ENCODE assay signal across 16 mouse cellular contexts in genomic region chr6:100850671-100851081, GRCm38 (mm10). TPM values are rescaled to one million over a fixed set of nuclear protein-coding genes. Genes with fewer than 3 reads are reported as not detected.
DNase-seq lines count a peak whose midpoint lies in the region; ATAC-seq and TF ChIP-seq lines count a peak whose summit lies in the region.
"Had no signal": no experiment of that assay in that cellular context is flagged by ENCODE, and none has a peak within 500 bp of the region (broad histone marks: within the 10 kb centered on the region; RNA-seq: fewer than 3 reads in every experiment).

No protein-coding gene starts in this region.

- H3K4me3 ChIP-seq in CH12.LX (replicated peaks in 1 of 3; ENCODE audit: low read depth in 2 of 3, low read length in 2 of 3, poor library complexity in 1 of 3), result no peak overlapping the region
- no peak overlapping the region for H3K4me3 ChIP-seq in liver, embryonic 15.5 days (replicated peaks)
- no peak overlapping the region for H3K4me3 ChIP-seq in hindbrain, embryonic 11.5 days (ENCODE audit: low read depth, low read length)
- H3K4me3 ChIP-seq in hindbrain, embryonic 16.5 days (ENCODE audit: low read length), result no peak overlapping the region
- H3K4me3 ChIP-seq: embryonic facial prominence, embryonic 13.5 days; midbrain, embryonic 10.5 days had no signal

- DNase-seq in CH12.LX (ENCODE audit: extremely low read depth), result peak; percentile 62
- DNase-seq in adrenal gland, adult 18-20 months (ENCODE audit: low spot score in 2 of 2), result no peak
- DNase-seq in hindbrain, embryonic 11.5 days (ENCODE audit: low spot score), result no peak
- no peak for DNase-seq in thymus, postnatal 36 days
- DNase-seq: adrenal gland, adult 2 months; B cell, adult 2 months; cerebellum, postnatal 36 days; kidney, adult 9 months; thymus, adult 2 months had no signal

- H3K27ac ChIP-seq in CH12.LX (ENCODE audit: insufficient read depth, low read depth), result peak overlapping the region; percentile 84
- H3K27ac ChIP-seq in liver, embryonic 15.5 days (replicated peaks), result no peak overlapping the region
- H3K27ac ChIP-seq in hindbrain, embryonic 11.5 days (ENCODE audit: low read depth, low read length), result no peak overlapping the region
- H3K27ac ChIP-seq in hindbrain, embryonic 16.5 days (ENCODE audit: low read depth, low read length), result no peak overlapping the region
- H3K27ac ChIP-seq: embryonic facial prominence, embryonic 13.5 days; midbrain, embryonic 10.5 days had no signal

- peak; percentile 95 for ATAC-seq in granulocyte monocyte progenitor cell, adult 5-6 weeks (replicated peaks; ENCODE audit: poor library complexity, severe bottlenecking)
- ATAC-seq in liver, embryonic 15.5 days (ENCODE audit: insufficient read depth), result peak; percentile 28
- peak; percentile 84 for ATAC-seq in megakaryocyte progenitor cell, adult 5-6 weeks (replicated peaks; ENCODE audit: poor library complexity)
- ATAC-seq in hindbrain, embryonic 11.5 days (ENCODE audit: low FRiP score), result no peak
- ATAC-seq in hindbrain, embryonic 16.5 days, result no peak

- TF ChIP-seq POLR2A in CH12.LX (IDR thresholded peaks at IDR 0.05; ENCODE audit: low read depth, low read length), result no peak

- peaks cover 81% of the 10 kb centered on the region for H3K79me2 ChIP-seq in CH12.LX (replicated peaks; ENCODE audit: control insufficient read depth, extremely low read depth, insufficient read depth, poor library complexity, severe bottlenecking)

- peak overlapping the region; percentile 69 for H3K4me2 ChIP-seq in CH12.LX (ENCODE audit: insufficient read depth, low read depth, poor library complexity, severe bottlenecking)
- H3K4me2 ChIP-seq in liver, embryonic 15.5 days, result no peak overlapping the region
- no peak overlapping the region for H3K4me2 ChIP-seq in hindbrain, embryonic 11.5 days (replicated peaks; ENCODE audit: low read depth, low read length)
- H3K4me2 ChIP-seq in hindbrain, embryonic 16.5 days (ENCODE audit: low read length), result no peak overlapping the region
- H3K4me2 ChIP-seq: embryonic facial prominence, embryonic 13.5 days; heart, embryonic 11.5 days had no signal

- dilution Hi-C loops in CH12.LX (cut with MboI; ENCODE audit: extremely low pct_ligation_motif_present, extremely low pct_unique_long_range_greater_than_20kb, low sequenced_read_pairs), result no loop called here

- TF ChIP-seq RAD21 in CH12.LX (IDR thresholded peaks at IDR 0.05; ENCODE audit: low read depth, low read length), result no peak

- H3K27me3 ChIP-seq in CH12.LX (replicated peaks), result no peaks in the 10 kb centered on the region
- H3K27me3 ChIP-seq in liver, embryonic 15.5 days, result no peaks in the 10 kb centered on the region
- H3K27me3 ChIP-seq in hindbrain, embryonic 11.5 days (ENCODE audit: control insufficient read depth, insufficient read depth, low read length), result no peaks in the 10 kb centered on the region
- H3K27me3 ChIP-seq in hindbrain, embryonic 16.5 days (replicated peaks; ENCODE audit: control insufficient read depth, insufficient read depth, low read length), result no peaks in the 10 kb centered on the region
- H3K27me3 ChIP-seq: embryonic facial prominence, embryonic 13.5 days had no signal

- H3K9me3 ChIP-seq in CH12.LX (replicated peaks; ENCODE audit: low read length), result no peaks in the 10 kb centered on the region
- no peaks in the 10 kb centered on the region for H3K9me3 ChIP-seq in liver, embryonic 15.5 days (replicated peaks)
- H3K9me3 ChIP-seq in hindbrain, embryonic 11.5 days (ENCODE audit: control insufficient read depth, low read length), result no peaks in the 10 kb centered on the region
- H3K9me3 ChIP-seq in hindbrain, embryonic 16.5 days (ENCODE audit: control insufficient read depth, low read length), result no peaks in the 10 kb centered on the region
- H3K9me3 ChIP-seq: embryonic facial prominence, embryonic 13.5 days; midbrain, embryonic 10.5 days had no signal

- H3K9ac ChIP-seq in CH12.LX (ENCODE audit: insufficient read depth, low read depth), result peak overlapping the region; percentile 51; the same call in 1 of the 2 replicates
- no peak overlapping the region for H3K9ac ChIP-seq in liver, embryonic 15.5 days
- H3K9ac ChIP-seq in hindbrain, embryonic 11.5 days (ENCODE audit: low read depth, low read length), result no peak overlapping the region
- H3K9ac ChIP-seq in hindbrain, embryonic 16.5 days (ENCODE audit: low read depth, low read length), result no peak overlapping the region
- H3K9ac ChIP-seq: embryonic facial prominence, embryonic 13.5 days had no signal

- no peak for TF ChIP-seq CTCF in CH12.LX (conservative IDR thresholded peaks at IDR 0.05 in 1 of 2, IDR thresholded peaks at IDR 0.05 in 1 of 2; ENCODE audit: low read depth in 2 of 2, low read length in 2 of 2)

- peaks cover 13 to 62% of the 10 kb centered on the region in 2 experiments for H3K4me1 ChIP-seq in CH12.LX (ENCODE audit: control insufficient read depth in 1 of 2, insufficient read depth in 2 of 2)
- H3K4me1 ChIP-seq in liver, embryonic 15.5 days (replicated peaks), result peaks cover 35% of the 10 kb centered on the region
- no peaks in the 10 kb centered on the region for H3K4me1 ChIP-seq in hindbrain, embryonic 11.5 days (replicated peaks; ENCODE audit: control insufficient read depth, insufficient read depth, low read length)
- H3K4me1 ChIP-seq in hindbrain, embryonic 16.5 days (ENCODE audit: control insufficient read depth, insufficient read depth, low read depth, low read length), result no peaks in the 10 kb centered on the region
- H3K4me1 ChIP-seq: embryonic facial prominence, embryonic 13.5 days; midbrain, embryonic 10.5 days had no signal

- in situ Hi-C loops in CH12.LX (cut with MboI; ENCODE audit: low pct_ligation_motif_present, low pct_unique_long_range_greater_than_20kb, low sequenced_read_pairs), result no loop called here

- 67% methylated on average over 9 of the region's 9 CpGs for WGBS in liver, embryonic 15.5 days (ENCODE audit: insufficient replicate concordance)
- 90% methylated on average over 9 of the region's 9 CpGs for WGBS in hindbrain, embryonic 11.5 days
- 89% methylated on average over 9 of the region's 9 CpGs for WGBS in hindbrain, embryonic 16.5 days

- H3K36me3 ChIP-seq in CH12.LX (replicated peaks in 1 of 2; ENCODE audit: control insufficient read depth in 1 of 2, insufficient read depth in 1 of 2, low read length in 1 of 2), result peaks cover 29 to 71% of the 10 kb centered on the region in 2 experiments
- H3K36me3 ChIP-seq in liver, embryonic 15.5 days (replicated peaks), result peaks cover 46% of the 10 kb centered on the region
- H3K36me3 ChIP-seq in hindbrain, embryonic 11.5 days (ENCODE audit: control insufficient read depth, insufficient read depth, low read length), result no peaks in the 10 kb centered on the region
- H3K36me3 ChIP-seq in hindbrain, embryonic 16.5 days (ENCODE audit: control insufficient read depth, insufficient read depth, low read length), result peaks cover 4% of the 10 kb centered on the region; the same call in 1 of the 2 replicates

- peak; percentile 86 for TF ChIP-seq EP300 in CH12.LX (IDR thresholded peaks at IDR 0.05; ENCODE audit: low read length)

TF ChIP-seq in CH12.LX, 34 proteins besides CTCF, POLR2A, EP300 and RAD21:
- TF ChIP-seq UBTF (IDR thresholded peaks at IDR 0.05; ENCODE audit: low read depth, low read length) (no peak), USF1 (IDR thresholded peaks at IDR 0.05; ENCODE audit: low read depth, low read length) (no peak), MEF2A (IDR thresholded peaks at IDR 0.05; ENCODE audit: borderline replicate concordance, low read depth, low read length) (peak; percentile 86), JUN (IDR thresholded peaks at IDR 0.05; ENCODE audit: insufficient read depth, low read depth, low read length) (peak; percentile 67), JUND (conservative IDR thresholded peaks at IDR 0.05; ENCODE audit: low read depth, low read length) (peak; percentile 23; the same call in 1 of the 2 replicates), GABPA (IDR thresholded peaks at IDR 0.05; ENCODE audit: insufficient replicate concordance, low read depth, low read length) (no peak), ZKSCAN1 (IDR thresholded peaks at IDR 0.05; ENCODE audit: borderline replicate concordance, low read depth, low read length) (no peak), BHLHE40 (IDR thresholded peaks at IDR 0.05; ENCODE audit: low read depth, low read length) (peak; percentile 73), IRF4 (IDR thresholded peaks at IDR 0.05; ENCODE audit: low read depth, low read length) (peak; percentile 97), MYC (IDR thresholded peaks at IDR 0.05; ENCODE audit: low read depth, low read length) (0 out of 2 replicates have a peak, but pooled peaks have one; percentile 38), MAZ (IDR thresholded peaks at IDR 0.05; ENCODE audit: low read depth, low read length) (no peak), TCF12 (IDR thresholded peaks at IDR 0.05; ENCODE audit: low read depth, low read length) (no peak), ELF1 (IDR thresholded peaks at IDR 0.05; ENCODE audit: low read depth, low read length) (no peak; the same call in 1 of the 2 replicates), ETS1 (conservative IDR thresholded peaks at IDR 0.05; ENCODE audit: low read depth, low read length) (peak; percentile 62), SIN3A (IDR thresholded peaks at IDR 0.05; ENCODE audit: low read length) (peak; percentile 40; the same call in 1 of the 2 replicates), NELFE (IDR thresholded peaks at IDR 0.05; ENCODE audit: low read depth, low read length) (no peak)
TF ChIP-seq in CH12.LX: peak in this region for 8.

RNA-seq across cellular contexts. Expression of gene Ppp4r2, which starts 17.3 kb away (rescaled TPM):
- total RNA-seq in CH12.LX (2012; rRNA removed) (53.3 and 60.1 TPM in 2 replicates), CH12.LX (2014; rRNA removed) (134 and 144 TPM in 2 replicates)
- 112 and 115 TPM in 2 replicates for polyA plus RNA-seq in CH12.LX (2012; ENCODE audit: insufficient read length, low read depth)
- total RNA-seq in granulocyte monocyte progenitor cell, adult 5-6 weeks (2014; fragmentation: Nextera tagmentation), result 36.4 and 46.1 TPM in 2 replicates
- total RNA-seq in granulocyte monocyte progenitor cell, adult 5-6 weeks (2017), result 67.6 and 81.8 TPM in 2 replicates
- polyA plus RNA-seq in liver, embryonic 15.5 days (2015; fragmentation: Nextera tagmentation; extraction: Ambion mirVana), result 8.0 and 8.1 TPM in 2 replicates
- 48.8 and 48.9 TPM in 2 replicates for total RNA-seq in megakaryocyte progenitor cell, adult 5-6 weeks (2015)
- 62.6 and 92.3 TPM in 2 replicates for total RNA-seq in megakaryocyte progenitor cell, adult 5-6 weeks (2017)
- total RNA-seq in adrenal gland, adult 18-20 months (2021), result 10 to 100 TPM; 87.4 to 92.1 TPM
- polyA plus RNA-seq in hindbrain, embryonic 11.5 days (2014; fragmentation: Nextera tagmentation; extraction: Ambion mirVana), result 39.9 and 46.7 TPM in 2 replicates
- 12.3 and 14.1 TPM in 2 replicates for polyA plus RNA-seq in hindbrain, embryonic 16.5 days (2015; fragmentation: Nextera tagmentation; extraction: Ambion mirVana)

Comparison
In these comparisons a context has a peak if more than half of its experiments do, and no peak if none do; other contexts are left out.
1. ATAC-seq: peak in granulocyte monocyte progenitor cell, adult 5-6 weeks (single experiment), liver, embryonic 15.5 days (single experiment) and megakaryocyte progenitor cell, adult 5-6 weeks (single experiment); none in hindbrain, embryonic 11.5 days (single experiment) and hindbrain, embryonic 16.5 days (single experiment).